Mouse (Mus musculus) intestine, embryonic 14.5 days (tissue): Measurements from ENCODE around the gene Gm14190. TPM values are rescaled to one million over a fixed set of nuclear protein-coding genes. Genes with fewer than 3 reads are reported as not detected.

ENCODE experiments used
- polyA plus RNA-seq: library from polyadenylated mRNA; unstranded; fragments of >200 nt; fragmentation: Nextera tagmentation; extraction: Ambion mirVana; gene quantifications from 2 replicates; pipeline ENCODE4 v1.2.1, GENCODE M21; 2014

Gene Gm14190
- polyA plus RNA-seq, 1 experiment from 2014 or later: not detected

Other genes starting within 250 kb of the Gm14190 start
- 6.0 and 9.2 TPM in 2 replicates for gene Krt23, start 197.6 kb downstream of the Gm14190 start, polyA plus RNA-seq
- gene Krt39, start 169.4 kb downstream of the Gm14190 start, polyA plus RNA-seq: not detected in 2 replicates
- not detected in 2 replicates for gene Krt40, start 147.6 kb downstream of the Gm14190 start, polyA plus RNA-seq
- not detected in 2 replicates for gene Krtap3-3, start 139.9 kb downstream of the Gm14190 start, polyA plus RNA-seq
- not detected in 2 replicates for gene Krtap3-2, start 133.9 kb downstream of the Gm14190 start, polyA plus RNA-seq
- not detected in 2 replicates for gene Gm11939, start 131.3 kb downstream of the Gm14190 start, polyA plus RNA-seq
- not detected in 2 replicates for gene Krtap3-1, start 124.1 kb downstream of the Gm14190 start, polyA plus RNA-seq
- gene Krtap1-5, start 109.7 kb downstream of the Gm14190 start, polyA plus RNA-seq: not detected in 2 replicates
- not detected in 2 replicates for gene Krtap1-4, start 107.1 kb downstream of the Gm14190 start, polyA plus RNA-seq
- gene Krtap1-3, start 99.4 kb downstream of the Gm14190 start, polyA plus RNA-seq: not detected in 2 replicates
- not detected in 2 replicates for gene Krtap9-3, start 92.6 kb downstream of the Gm14190 start, polyA plus RNA-seq
- gene Gm11938, start 87.4 kb downstream of the Gm14190 start, polyA plus RNA-seq: not detected in 2 replicates
- gene Gm11937, start 80.6 kb downstream of the Gm14190 start, polyA plus RNA-seq: not detected in 2 replicates
- gene Krtap2-4, start 75.9 kb downstream of the Gm14190 start, polyA plus RNA-seq: not detected in 2 replicates
- gene Gm11562, start 70.3 kb downstream of the Gm14190 start, polyA plus RNA-seq: not detected in 2 replicates
- not detected in 2 replicates for gene Krtap4-1, start 62.5 kb downstream of the Gm14190 start, polyA plus RNA-seq
- not detected in 2 replicates for gene Krtap4-2, start 55.7 kb downstream of the Gm14190 start, polyA plus RNA-seq
- gene Krtap4-7, start 46.7 kb downstream of the Gm14190 start, polyA plus RNA-seq: not detected in 2 replicates
- not detected in 2 replicates for gene Gm11555, start 40.5 kb downstream of the Gm14190 start, polyA plus RNA-seq
- not detected in 2 replicates for gene Gm11563, start 31.8 kb downstream of the Gm14190 start, polyA plus RNA-seq
- gene Krtap4-6, start 24.8 kb downstream of the Gm14190 start, polyA plus RNA-seq: not detected in 2 replicates
- gene Gm14180, start 43.5 kb upstream of the Gm14190 start, polyA plus RNA-seq: not detected in 2 replicates
- gene Gm11595, start 82.2 kb upstream of the Gm14190 start, polyA plus RNA-seq: not detected in 2 replicates
- gene Krtap4-8, start 90.0 kb upstream of the Gm14190 start, polyA plus RNA-seq: not detected in 2 replicates
- gene Krtap4-9, start 94.5 kb upstream of the Gm14190 start, polyA plus RNA-seq: not detected in 2 replicates
- gene Gm11596, start 102.7 kb upstream of the Gm14190 start, polyA plus RNA-seq: not detected in 2 replicates
- not detected in 2 replicates for gene Gm11569, start 108.2 kb upstream of the Gm14190 start, polyA plus RNA-seq
- gene Gm11554, start 113.7 kb upstream of the Gm14190 start, polyA plus RNA-seq: not detected in 2 replicates
- gene Krtap4-13, start 119.2 kb upstream of the Gm14190 start, polyA plus RNA-seq: not detected in 2 replicates
- gene Gm11564, start 124.9 kb upstream of the Gm14190 start, polyA plus RNA-seq: not detected in 2 replicates
- not detected in 2 replicates for gene 2300003K06Rik, start 147.3 kb upstream of the Gm14190 start, polyA plus RNA-seq
- gene Krtap4-16, start 160.9 kb upstream of the Gm14190 start, polyA plus RNA-seq: 0.19 TPM in 1 of 2 replicates, not detected in the other
- gene Gm11568, start 167.2 kb upstream of the Gm14190 start, polyA plus RNA-seq: not detected in 2 replicates
- gene Gm11559, start 173.7 kb upstream of the Gm14190 start, polyA plus RNA-seq: not detected in 2 replicates
- gene Krtap9-1, start 182.6 kb upstream of the Gm14190 start, polyA plus RNA-seq: not detected in 2 replicates
- gene Gm11567, start 188.4 kb upstream of the Gm14190 start, polyA plus RNA-seq: not detected in 2 replicates
- not detected in 2 replicates for gene Krtap31-1, start 217.2 kb upstream of the Gm14190 start, polyA plus RNA-seq
- not detected in 2 replicates for gene Gm11565, start 224.0 kb upstream of the Gm14190 start, polyA plus RNA-seq
- not detected in 2 replicates for gene Krtap31-2, start 245.6 kb upstream of the Gm14190 start, polyA plus RNA-seq